ENCODE assay signal across 13 mouse cellular contexts in genomic region chr1:150027265-150027664, GRCm38 (mm10).
"Had no signal": no experiment of that assay in that cellular context is flagged by ENCODE, and none has a peak within 500 bp of the region (broad histone marks: within the 10 kb centered on the region; RNA-seq: fewer than 3 reads in every experiment).

No protein-coding gene starts in this region.

- H3K9ac ChIP-seq: liver, embryonic 15.5 days; midbrain, embryonic 13.5 days; neural tube, embryonic 15.5 days had no signal

- H3K4me1 ChIP-seq: limb, embryonic 10.5 days; liver, embryonic 15.5 days; midbrain, embryonic 13.5 days; neural tube, embryonic 15.5 days had no signal

- DNase-seq: kidney, adult 9 months; kidney, postnatal 36 days; layer of hippocampus, adult 9-11 months; lung, adult 2 months; right cerebral cortex, adult 18-20 months; right cerebral cortex, postnatal 25 days had no signal

- ATAC-seq: lung, postnatal 0 days; midbrain, embryonic 13.5 days had no signal

- H3K27me3 ChIP-seq: liver, embryonic 15.5 days; midbrain, embryonic 13.5 days; neural tube, embryonic 15.5 days had no signal

- H3K4me2 ChIP-seq: liver, embryonic 11.5 days; liver, embryonic 15.5 days; midbrain, embryonic 13.5 days; neural tube, embryonic 15.5 days had no signal

- H3K27ac ChIP-seq: kidney, postnatal 0 days; limb, embryonic 10.5 days; liver, embryonic 15.5 days; midbrain, embryonic 13.5 days; neural tube, embryonic 15.5 days had no signal

- H3K4me3 ChIP-seq: limb, embryonic 10.5 days; liver, embryonic 15.5 days; midbrain, embryonic 13.5 days; neural tube, embryonic 15.5 days had no signal

- H3K9me3 ChIP-seq: limb, embryonic 10.5 days; liver, embryonic 15.5 days; midbrain, embryonic 13.5 days; neural tube, embryonic 15.5 days had no signal

- H3K36me3 ChIP-seq: limb, embryonic 10.5 days; liver, embryonic 15.5 days; midbrain, embryonic 13.5 days; neural tube, embryonic 15.5 days had no signal
